In genomic region chr16:91225233-91226037, GRCm38 (mm10) we compare ENCODE assay signal across 9 mouse cellular contexts. TPM values are rescaled to one million over a fixed set of nuclear protein-coding genes. Genes with fewer than 3 reads are reported as not detected.
DNase-seq lines count a peak whose midpoint lies in the region; ATAC-seq lines count a peak whose summit lies in the region.
"Had no signal": no experiment of that assay in that cellular context is flagged by ENCODE, and none has a peak within 500 bp of the region (broad histone marks: within the 10 kb centered on the region; RNA-seq: fewer than 3 reads in every experiment).

Gene Olig2 (plus strand): TSS chr16:91225457.

- H3K4me2 ChIP-seq in heart, embryonic 16.5 days (ENCODE audit: low read depth, low read length), result peak within 1 kb of the TSS; percentile 56
- H3K4me2 ChIP-seq in forebrain, embryonic 15.5 days (replicated peaks), result peak within 1 kb of the TSS; percentile 46
- peak within 1 kb of the TSS; percentile 39 for H3K4me2 ChIP-seq in neural tube, embryonic 15.5 days

- intact Hi-C loops in heart, postnatal 36 days (cut with DNase I), result no loop called here

- under 1% methylated on average over 53 of the region's 53 CpGs for WGBS in heart, embryonic 16.5 days
- WGBS in forebrain, embryonic 15.5 days, result under 1% methylated on average over 53 of the region's 53 CpGs
- under 1% methylated on average over 53 of the region's 53 CpGs for WGBS in neural tube, embryonic 15.5 days

- H3K9ac ChIP-seq in heart, embryonic 16.5 days (ENCODE audit: low read length), result no peak within 1 kb of the TSS
- H3K9ac ChIP-seq in forebrain, embryonic 15.5 days (replicated peaks), result peak within 1 kb of the TSS; percentile 22
- peak within 1 kb of the TSS; percentile 21; the same call in 1 of the 2 replicates for H3K9ac ChIP-seq in neural tube, embryonic 15.5 days (replicated peaks)

- H3K4me3 ChIP-seq in heart, embryonic 16.5 days (ENCODE audit: low read length), result peak within 1 kb of the TSS; percentile 43
- peak within 1 kb of the TSS; percentile 39 for H3K4me3 ChIP-seq in forebrain, embryonic 15.5 days
- peak within 1 kb of the TSS; percentile 26 for H3K4me3 ChIP-seq in neural tube, embryonic 15.5 days (replicated peaks)

- H3K4me1 ChIP-seq in heart, embryonic 16.5 days (ENCODE audit: control insufficient read depth, insufficient read depth, low read length), result peaks cover 17% of the 10 kb centered on the region
- peaks cover 60% of the 10 kb centered on the region for H3K4me1 ChIP-seq in forebrain, embryonic 15.5 days
- H3K4me1 ChIP-seq in neural tube, embryonic 15.5 days, result peaks cover 34% of the 10 kb centered on the region

- peaks cover 100% of the 10 kb centered on the region for H3K27me3 ChIP-seq in heart, embryonic 16.5 days (ENCODE audit: control insufficient read depth, insufficient read depth, low read length)
- peaks cover 77% of the 10 kb centered on the region for H3K27me3 ChIP-seq in forebrain, embryonic 15.5 days
- peaks cover 95% of the 10 kb centered on the region for H3K27me3 ChIP-seq in neural tube, embryonic 15.5 days (replicated peaks)

- H3K36me3 ChIP-seq in heart, embryonic 16.5 days (ENCODE audit: control insufficient read depth, insufficient read depth), result no peaks in the 10 kb centered on the region
- H3K36me3 ChIP-seq in forebrain, embryonic 15.5 days, result no peaks in the 10 kb centered on the region
- no peaks in the 10 kb centered on the region for H3K36me3 ChIP-seq in neural tube, embryonic 15.5 days

- no peaks in the 10 kb centered on the region for H3K9me3 ChIP-seq in heart, embryonic 16.5 days (replicated peaks; ENCODE audit: control insufficient read depth, low read length)
- H3K9me3 ChIP-seq in forebrain, embryonic 15.5 days, result no peaks in the 10 kb centered on the region
- H3K9me3 ChIP-seq in neural tube, embryonic 15.5 days (replicated peaks), result no peaks in the 10 kb centered on the region

- H3K27ac ChIP-seq in heart, embryonic 16.5 days (ENCODE audit: low read length), result no peak within 1 kb of the TSS
- no peak within 1 kb of the TSS for H3K27ac ChIP-seq in forebrain, embryonic 15.5 days (replicated peaks)
- 0 out of 2 replicates have a peak within 1 kb of the TSS, but pooled peaks have one; percentile 23 for H3K27ac ChIP-seq in neural tube, embryonic 15.5 days (replicated peaks)

- DNase-seq in heart, postnatal 4 days, result no peak
- DNase-seq in ZHBTc4 (ENCODE audit: low read depth, low spot score), result peak; percentile 85
- peak in 1 of 2 experiments; percentile 60 for DNase-seq in left cerebral cortex, adult 8-10 months (ENCODE audit: low spot score in 2 of 2)
- no peak for DNase-seq in ovary, adult 18-20 months (ENCODE audit: low spot score)
- DNase-seq in heart, postnatal 36 days, result no peak

- ATAC-seq in heart, embryonic 16.5 days (replicated peaks; ENCODE audit: extremely low read depth, insufficient read depth, low FRiP score), result 0 out of 2 replicates have a peak, but pooled peaks have one; percentile 57
- peak; percentile 93 for ATAC-seq in forebrain, embryonic 15.5 days (replicated peaks)
- ATAC-seq in neural tube, embryonic 15.5 days (ENCODE audit: low FRiP score), result peak; percentile 62

RNA-seq across cellular contexts. Expression of gene Olig2, which starts in this region (rescaled TPM):
- not detected in 2 replicates for polyA plus RNA-seq in heart, embryonic 16.5 days (2015; fragmentation: Nextera tagmentation; extraction: Ambion mirVana)
- not detected for total RNA-seq in heart, postnatal 4 days (2021)
- polyA plus RNA-seq in forebrain, embryonic 15.5 days (2015; fragmentation: Nextera tagmentation; extraction: Ambion mirVana), result 7.1 and 8.6 TPM in 2 replicates
- total RNA-seq in left cerebral cortex, adult 8-10 months (2022), result 10 to 100 TPM; 22.0 to 24.1 (median 22.8) TPM
- polyA plus RNA-seq in neural tube, embryonic 15.5 days (2015; fragmentation: Nextera tagmentation; extraction: Ambion mirVana), result 8.5 and 9.9 TPM in 2 replicates
- not detected for total RNA-seq in heart, postnatal 36 days (2021)
- polyA plus RNA-seq: large intestine, adult 2 months had no signal

Comparison
In these comparisons a context has a peak if more than half of its experiments do, and no peak if none do; other contexts are left out.
1. RNA of gene Olig2 (total RNA-seq): 22.0 to 24.1 TPM in left cerebral cortex, adult 8-10 months; not detected in heart, postnatal 4 days and not detected in heart, postnatal 36 days; every median in the first group is over 10 times any median in the second.
2. Peak in ATAC-seq, H3K4me3 ChIP-seq and H3K4me2 ChIP-seq in heart, embryonic 16.5 days; RNA of the gene not detected or under 1 TPM.
3. Peak in every context shown above with its lines, with median percentiles within 50 percentile points of each other: ATAC-seq, H3K4me2 ChIP-seq and H3K4me3 ChIP-seq.